Mouse (Mus musculus) R1 (cell line): ENCODE measurements around the gene Slc25a41.

Experiments
- DNase-seq: peaks from one replicate; pipeline ENCODE4 v3.0.0-alpha.2; 2018; ENCODE audit warnings: low read depth, low spot score

Slc25a41 gene

GRCm38 (mm10) chr17:56990966-56991365, 50.5 kb downstream of the Slc25a41 start:
- no peak for DNase-seq

- DNase-seq, result peak; percentile 99
Measured at GRCm38 (mm10) chr17:56990115-56990746, 51.2 kb downstream of the Slc25a41 start, which contains the start of gene Clpp. TSS of gene Clpp (plus strand) at chr17:56990305.

- DNase-seq, result peak; percentile 96
Measured at GRCm38 (mm10) chr17:56989467-56990114, 51.9 kb downstream of the Slc25a41 start.

GRCm38 (mm10) chr17:56988921-56989430, 52.5 kb downstream of the Slc25a41 start:
- no peak for DNase-seq

GRCm38 (mm10) chr17:56988441-56988840, 53.0 kb downstream of the Slc25a41 start:
- DNase-seq, result no peak

- no peak for DNase-seq
Measured at GRCm38 (mm10) chr17:56986105-56986805, 55.2 kb downstream of the Slc25a41 start.

- no peak for DNase-seq
Measured at GRCm38 (mm10) chr17:56985656-56986055, 55.8 kb downstream of the Slc25a41 start.

- DNase-seq, result no peak
Measured at GRCm38 (mm10) chr17:56984886-56985285, 56.6 kb downstream of the Slc25a41 start.
